ENCODE assay signal across 8 mouse cellular contexts in genomic region chr17:5493161-5493771, GRCm38 (mm10). TPM values are rescaled to one million over a fixed set of nuclear protein-coding genes. Genes with fewer than 3 reads are reported as not detected.
DNase-seq lines count a peak whose midpoint lies in the region; ATAC-seq and TF ChIP-seq lines count a peak whose summit lies in the region.

No protein-coding gene starts in this region.

- peak overlapping the region; percentile 83 for H3K4me2 ChIP-seq in liver, embryonic 16.5 days (ENCODE audit: low read depth, low read length)

- ATAC-seq in liver, embryonic 16.5 days (ENCODE audit: low read depth): no peak

- peak overlapping the region; percentile 69 for H3K4me3 ChIP-seq in kidney, adult 2 months (ENCODE audit: insufficient read depth, low read depth, low read length)
- H3K4me3 ChIP-seq in liver, embryonic 16.5 days (ENCODE audit: low read depth, low read length): peak overlapping the region; percentile 82

- peak overlapping the region; percentile 54; the same call in 1 of the 2 replicates for H3K27ac ChIP-seq in kidney, adult 2 months (ENCODE audit: insufficient read depth, low read depth, low read length)
- H3K27ac ChIP-seq in liver, embryonic 16.5 days (ENCODE audit: low read length): peak overlapping the region; percentile 99

- DNase-seq in right cerebral cortex, postnatal 25 days: peak; percentile 55
- no peak for DNase-seq in right cerebral cortex, adult 18-20 months
- peak; percentile 62 to 66 for DNase-seq in cerebellum, postnatal 10 days
- peak; percentile 43 to 71 for DNase-seq in heart, adult 18-20 months
- DNase-seq in kidney, adult 2 months: peak; percentile 37
- DNase-seq in ovary, postnatal 14 days (ENCODE audit: low spot score): peak; percentile 16
- no peak for DNase-seq in c-Kit-positive CD71-positive TER-119-positive erythroid progenitor cells, embryonic 14.5 days (ENCODE audit: low spot score)

- H3K9ac ChIP-seq in liver, embryonic 16.5 days (ENCODE audit: low read depth, low read length): peak overlapping the region; percentile 96

- no peak for TF ChIP-seq CTCF in kidney, adult 2 months (conservative IDR thresholded peaks at IDR 0.05; ENCODE audit: insufficient read depth, insufficient read length, low read depth, low read length)

- no peaks in the 10 kb centered on the region for H3K27me3 ChIP-seq in kidney, adult 2 months (replicated peaks; ENCODE audit: control insufficient read depth, insufficient read depth, low read length)
- no peaks in the 10 kb centered on the region for H3K27me3 ChIP-seq in liver, embryonic 16.5 days (ENCODE audit: control insufficient read depth, insufficient read depth, low read depth, low read length)

- WGBS in kidney, adult 2 months: 1% methylated on average over 53 of the region's 53 CpGs
- WGBS in liver, embryonic 16.5 days (ENCODE audit: insufficient replicate concordance): 2% methylated on average over 53 of the region's 53 CpGs

- H3K4me1 ChIP-seq in kidney, adult 2 months (ENCODE audit: control insufficient read depth, insufficient read depth, low read length): no peaks in the 10 kb centered on the region; the same call in 1 of the 2 replicates
- peaks cover 33% of the 10 kb centered on the region for H3K4me1 ChIP-seq in liver, embryonic 16.5 days (ENCODE audit: control insufficient read depth, low read depth, low read length)

- H3K9me3 ChIP-seq in liver, embryonic 16.5 days (replicated peaks; ENCODE audit: control insufficient read depth, low read length): no peaks in the 10 kb centered on the region

- no peaks in the 10 kb centered on the region for H3K36me3 ChIP-seq in kidney, adult 2 months (ENCODE audit: control insufficient read depth, insufficient read depth, low read length)
- H3K36me3 ChIP-seq in liver, embryonic 16.5 days (ENCODE audit: control insufficient read depth, insufficient read depth): no peaks in the 10 kb centered on the region; the same call in 1 of the 2 replicates

- no peak for TF ChIP-seq POLR2A in kidney, adult 2 months (IDR thresholded peaks at IDR 0.05; ENCODE audit: low read depth, low read length)

RNA-seq across cellular contexts. Expression of gene Zdhhc14, which starts 0.9 kb away (rescaled TPM):
- total RNA-seq in heart, adult 18-20 months (2021): 1 to 10 TPM; 4.5 to 5.7 TPM
- 2.1 and 2.4 TPM in 2 replicates for polyA plus RNA-seq in kidney, adult 2 months (2012; rRNA removed)
- 2.0 and 3.0 TPM in 2 replicates for polyA plus RNA-seq in liver, embryonic 16.5 days (2015; fragmentation: Nextera tagmentation; extraction: Ambion mirVana)

RNA-seq across cellular contexts. Expression of gene Tmem242, which starts 53.2 kb away (rescaled TPM):
- 100 to 1,000 TPM; 172 to 185 TPM for total RNA-seq in heart, adult 18-20 months (2021)
- 17.3 and 28.2 TPM in 2 replicates for polyA plus RNA-seq in kidney, adult 2 months (2012; rRNA removed)
- 39.4 and 43.0 TPM in 2 replicates for polyA plus RNA-seq in liver, embryonic 16.5 days (2015; fragmentation: Nextera tagmentation; extraction: Ambion mirVana)

Comparison
In these comparisons a context has a peak if more than half of its experiments do, and no peak if none do; other contexts are left out.
1. DNase-seq: peak in right cerebral cortex, postnatal 25 days (single experiment), cerebellum, postnatal 10 days (2 of 2), heart, adult 18-20 months (2 of 2), kidney, adult 2 months (single experiment) and ovary, postnatal 14 days (single experiment); none in right cerebral cortex, adult 18-20 months (single experiment) and c-Kit-positive CD71-positive TER-119-positive erythroid progenitor cells, embryonic 14.5 days (single experiment).